Mouse (Mus musculus): ENCODE results near the gene Clec16a.
A peak's percentile ranks its signal among the peaks of the same experiment; 100 is the strongest.

The Clec16a gene

GRCm38 (mm10) chr16:10700160-10700559, 155.0 kb downstream of the Clec16a start:
- peaks cover 27% of the 10 kb centered on the region for H3K36me3 ChIP-seq (ENCODE audit: insufficient read depth, low read length)
- no peaks in the 10 kb centered on the region for H3K27me3 ChIP-seq (ENCODE audit: insufficient read depth, low read length)
- TF ChIP-seq POU5F1 (IDR thresholded peaks at IDR 0.05; ENCODE audit: borderline replicate concordance, low read length) (no peak), NANOG (IDR thresholded peaks at IDR 0.05; ENCODE audit: borderline replicate concordance, low read length) (peak; percentile 69; the same call in 1 of the 2 replicates)
- no peaks in the 10 kb centered on the region for H3K9me3 ChIP-seq (ENCODE audit: low read length)
- H3K4me3 ChIP-seq (replicated peaks; ENCODE audit: low read length) = no peak overlapping the region
- H3K4me1 ChIP-seq (replicated peaks; ENCODE audit: low read depth, low read length) = peaks cover 77% of the 10 kb centered on the region

- H3K4me1 ChIP-seq (replicated peaks; ENCODE audit: low read depth, low read length) = peaks cover 58% of the 10 kb centered on the region
- TF ChIP-seq NANOG (IDR thresholded peaks at IDR 0.05; ENCODE audit: borderline replicate concordance, low read length) (no peak), POU5F1 (IDR thresholded peaks at IDR 0.05; ENCODE audit: borderline replicate concordance, low read length) (no peak), CTCF (conservative IDR thresholded peaks at IDR 0.05; ENCODE audit: low read length) (no peak)
- no peak overlapping the region for H3K4me3 ChIP-seq (replicated peaks; ENCODE audit: low read length)
- no peaks in the 10 kb centered on the region for H3K27me3 ChIP-seq (ENCODE audit: insufficient read depth, low read length)
- H3K9me3 ChIP-seq (ENCODE audit: low read length) = no peaks in the 10 kb centered on the region
- H3K36me3 ChIP-seq (ENCODE audit: insufficient read depth, low read length) = peaks cover 18% of the 10 kb centered on the region
Observed at GRCm38 (mm10) chr16:10702399-10702798, 157.3 kb downstream of the Clec16a start.

GRCm38 (mm10) chr16:10703932-10704331, 158.8 kb downstream of the Clec16a start:
- Histone ChIP-seq H3K27me3 (ENCODE audit: insufficient read depth, low read length) (no peaks in the 10 kb centered on the region), H3K4me3 (replicated peaks; ENCODE audit: low read length) (no peak overlapping the region), H3K4me1 (replicated peaks; ENCODE audit: low read depth, low read length) (peaks cover 44% of the 10 kb centered on the region), H3K36me3 (ENCODE audit: insufficient read depth, low read length) (peaks cover 17% of the 10 kb centered on the region), H3K9me3 (ENCODE audit: low read length) (no peaks in the 10 kb centered on the region)
- no peak for TF ChIP-seq CTCF (conservative IDR thresholded peaks at IDR 0.05; ENCODE audit: low read length)
- no peak for TF ChIP-seq NANOG (IDR thresholded peaks at IDR 0.05; ENCODE audit: borderline replicate concordance, low read length)
- no peak for TF ChIP-seq POU5F1 (IDR thresholded peaks at IDR 0.05; ENCODE audit: borderline replicate concordance, low read length)

GRCm38 (mm10) chr16:10705396-10705795, 160.3 kb downstream of the Clec16a start:
- no peaks in the 10 kb centered on the region for H3K27me3 ChIP-seq (ENCODE audit: insufficient read depth, low read length)
- TF ChIP-seq CTCF (conservative IDR thresholded peaks at IDR 0.05; ENCODE audit: low read length) = no peak
- TF ChIP-seq NANOG (IDR thresholded peaks at IDR 0.05; ENCODE audit: borderline replicate concordance, low read length) = no peak
- TF ChIP-seq POU5F1 (IDR thresholded peaks at IDR 0.05; ENCODE audit: borderline replicate concordance, low read length) = no peak
- no peak overlapping the region for H3K4me3 ChIP-seq (replicated peaks; ENCODE audit: low read length)
- no peaks in the 10 kb centered on the region for H3K9me3 ChIP-seq (ENCODE audit: low read length)
- H3K4me1 ChIP-seq (replicated peaks; ENCODE audit: low read depth, low read length) = peaks cover 29% of the 10 kb centered on the region
- peaks cover 17% of the 10 kb centered on the region for H3K36me3 ChIP-seq (ENCODE audit: insufficient read depth, low read length)

- H3K27me3 ChIP-seq (ENCODE audit: insufficient read depth, low read length) = no peaks in the 10 kb centered on the region
- peaks cover 11% of the 10 kb centered on the region; the same call in 1 of the 2 replicates for H3K36me3 ChIP-seq (ENCODE audit: insufficient read depth, low read length)
- H3K9me3 ChIP-seq (ENCODE audit: low read length) = no peaks in the 10 kb centered on the region
- no peak overlapping the region for H3K4me3 ChIP-seq (replicated peaks; ENCODE audit: low read length)
- no peaks in the 10 kb centered on the region for H3K4me1 ChIP-seq (replicated peaks; ENCODE audit: low read depth, low read length)
- TF ChIP-seq POU5F1 (IDR thresholded peaks at IDR 0.05; ENCODE audit: borderline replicate concordance, low read length) = no peak
Observed at GRCm38 (mm10) chr16:10711524-10711923, 166.4 kb downstream of the Clec16a start.

DNA sequence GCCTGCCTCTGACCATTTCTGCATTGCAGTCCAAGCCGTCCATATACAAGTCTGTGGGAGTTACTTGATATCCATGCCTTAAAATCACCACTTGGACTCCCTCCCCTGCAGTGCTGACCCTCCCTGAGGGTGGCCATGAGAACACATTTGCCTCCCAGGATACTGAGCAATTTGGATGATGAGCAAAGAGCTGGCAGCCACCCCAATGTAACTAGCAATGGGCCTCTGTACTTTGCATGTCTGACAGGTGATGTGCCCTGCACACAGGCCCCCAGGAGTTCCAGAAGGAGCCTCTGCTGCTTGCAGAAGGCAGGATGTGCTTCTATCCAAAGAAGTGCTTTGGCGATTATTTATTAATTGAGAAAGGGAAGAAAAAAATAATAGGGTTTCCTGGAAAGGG, 167.9 kb downstream of the Clec16a start:
- no peaks in the 10 kb centered on the region for H3K27me3 ChIP-seq (ENCODE audit: insufficient read depth, low read length)
- no peak overlapping the region for H3K4me3 ChIP-seq (replicated peaks; ENCODE audit: low read length)
- H3K9me3 ChIP-seq (ENCODE audit: low read length) = no peaks in the 10 kb centered on the region
- no peaks in the 10 kb centered on the region for H3K4me1 ChIP-seq (replicated peaks; ENCODE audit: low read depth, low read length)
- TF ChIP-seq CTCF (conservative IDR thresholded peaks at IDR 0.05; ENCODE audit: low read length) (no peak), NANOG (IDR thresholded peaks at IDR 0.05; ENCODE audit: borderline replicate concordance, low read length) (no peak), POU5F1 (IDR thresholded peaks at IDR 0.05; ENCODE audit: borderline replicate concordance, low read length) (no peak)
- peaks cover 11% of the 10 kb centered on the region; the same call in 1 of the 2 replicates for H3K36me3 ChIP-seq (ENCODE audit: insufficient read depth, low read length)

DNA sequence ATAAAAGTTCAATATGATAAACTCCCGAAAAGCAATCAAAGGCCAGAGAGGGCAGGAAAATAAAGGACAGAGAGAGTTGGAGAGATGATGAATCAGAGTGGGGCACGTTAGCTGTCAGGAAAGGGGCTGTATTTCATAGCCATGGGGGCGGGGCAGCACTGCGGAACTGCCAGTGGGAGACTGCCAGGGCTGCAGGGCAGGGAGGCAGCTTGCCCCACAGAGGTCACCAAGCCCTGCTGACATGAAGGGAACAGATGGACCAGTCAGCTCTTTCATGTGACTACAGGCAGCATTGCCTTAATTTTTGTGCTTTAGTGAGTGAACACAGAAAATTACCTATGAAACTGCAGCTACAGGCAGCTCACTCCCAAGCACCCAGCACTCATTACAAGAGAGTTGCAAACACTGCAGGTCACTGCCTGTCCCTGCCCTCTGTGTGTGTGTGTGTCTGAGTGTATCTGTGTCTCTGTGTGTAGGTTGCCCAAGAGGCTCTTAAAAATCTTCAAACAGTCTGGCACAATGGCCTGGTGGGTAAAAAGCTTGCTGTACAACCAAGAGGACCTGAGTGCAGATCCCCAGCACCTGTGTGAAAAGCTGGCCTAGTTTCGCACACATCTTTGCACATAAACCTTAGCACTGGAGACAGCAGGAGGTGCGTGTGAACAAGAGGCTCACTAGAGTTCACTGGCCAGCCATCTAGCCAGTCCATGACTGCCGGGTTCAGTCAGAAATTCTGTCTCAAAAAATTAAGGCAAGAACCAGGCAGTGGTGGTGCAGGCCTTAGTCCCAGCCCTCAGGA, 168.5 kb downstream of the Clec16a start:
- peaks cover 8% of the 10 kb centered on the region; the same call in 1 of the 2 replicates for H3K36me3 ChIP-seq (ENCODE audit: insufficient read depth, low read length)
- H3K9me3 ChIP-seq (ENCODE audit: low read length) = no peaks in the 10 kb centered on the region
- H3K4me3 ChIP-seq (replicated peaks; ENCODE audit: low read length) = no peak overlapping the region
- H3K4me1 ChIP-seq (replicated peaks; ENCODE audit: low read depth, low read length) = no peaks in the 10 kb centered on the region
- H3K27me3 ChIP-seq (ENCODE audit: insufficient read depth, low read length) = no peaks in the 10 kb centered on the region
- TF ChIP-seq POU5F1 (IDR thresholded peaks at IDR 0.05; ENCODE audit: borderline replicate concordance, low read length) (no peak), CTCF (conservative IDR thresholded peaks at IDR 0.05; ENCODE audit: low read length) (no peak), NANOG (IDR thresholded peaks at IDR 0.05; ENCODE audit: borderline replicate concordance, low read length) (no peak)

GRCm38 (mm10) chr16:10715211-10715610, 170.1 kb downstream of the Clec16a start:
- TF ChIP-seq NANOG (IDR thresholded peaks at IDR 0.05; ENCODE audit: borderline replicate concordance, low read length) (no peak), POU5F1 (IDR thresholded peaks at IDR 0.05; ENCODE audit: borderline replicate concordance, low read length) (no peak), CTCF (conservative IDR thresholded peaks at IDR 0.05; ENCODE audit: low read length) (no peak)
- Histone ChIP-seq H3K36me3 (ENCODE audit: insufficient read depth, low read length) (peaks cover 8% of the 10 kb centered on the region; the same call in 1 of the 2 replicates), H3K9me3 (ENCODE audit: low read length) (no peaks in the 10 kb centered on the region), H3K4me1 (replicated peaks; ENCODE audit: low read depth, low read length) (peaks cover 5% of the 10 kb centered on the region; the same call in 1 of the 2 replicates), H3K4me3 (replicated peaks; ENCODE audit: low read length) (no peak overlapping the region), H3K27me3 (ENCODE audit: insufficient read depth, low read length) (no peaks in the 10 kb centered on the region)

Measured in E14TG2a.4 (cell line).